Mouse (Mus musculus) gastrocnemius, postnatal 14 days (tissue): ENCODE measurements around the gene Olfr459. TPM values are rescaled to one million over a fixed set of nuclear protein-coding genes. Genes with fewer than 3 reads are reported as not detected.

Experiments used
- DNase-seq: peaks from one replicate; pipeline ENCODE4 v3.0.0; 2021; ENCODE audit warnings: mixed read lengths
- intact Hi-C: fragments of 180-260 bp; cut with DNase I; formaldehyde crosslinking; loops from one replicate; pipeline ENCODE4 v1.15.1; 2025; ENCODE audit warnings: low total_unique reads
- long read RNA-seq, 2 experiments: library from polyadenylated mRNA; stranded (forward); transcript quantifications; one replicate each; pipeline ENCODE4 v2.0.0; 2021
- total RNA-seq, 2 experiments: library from RNA; stranded (reverse); gene quantifications; 2 replicates each; pipeline ENCODE4 v1.2.3; 2021

Olfr459 gene
- not detected for total RNA-seq
- long read RNA-seq, experiment 1, result 0 reads
- long read RNA-seq, experiment 2, result 0 reads

DNA sequence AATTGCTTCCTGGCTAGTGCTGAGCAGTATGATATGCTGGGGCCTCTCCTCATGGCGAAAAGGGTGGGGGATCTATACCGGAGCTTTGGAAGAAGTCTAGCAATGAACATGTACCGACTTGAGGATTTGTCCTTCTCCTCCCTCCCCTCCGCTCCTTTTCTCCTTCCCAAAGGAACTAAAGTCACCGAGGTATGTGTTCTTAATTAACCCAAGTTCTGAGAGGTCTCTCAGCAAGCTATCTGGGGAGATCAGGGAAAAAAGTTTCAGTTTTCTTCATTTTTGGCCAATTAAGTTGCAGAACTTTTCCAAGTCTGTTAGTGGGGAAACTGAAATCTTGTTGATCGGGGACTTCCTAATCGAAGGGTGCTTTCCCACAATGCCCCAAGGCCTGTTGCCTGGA is at the start of gene Olfr459:
Olfr459 (minus strand) TSS at position 101 of the 400 bp plus-strand sequence.
- DNase-seq, result no peak
- intact Hi-C loops, result no loop called here

DNA sequence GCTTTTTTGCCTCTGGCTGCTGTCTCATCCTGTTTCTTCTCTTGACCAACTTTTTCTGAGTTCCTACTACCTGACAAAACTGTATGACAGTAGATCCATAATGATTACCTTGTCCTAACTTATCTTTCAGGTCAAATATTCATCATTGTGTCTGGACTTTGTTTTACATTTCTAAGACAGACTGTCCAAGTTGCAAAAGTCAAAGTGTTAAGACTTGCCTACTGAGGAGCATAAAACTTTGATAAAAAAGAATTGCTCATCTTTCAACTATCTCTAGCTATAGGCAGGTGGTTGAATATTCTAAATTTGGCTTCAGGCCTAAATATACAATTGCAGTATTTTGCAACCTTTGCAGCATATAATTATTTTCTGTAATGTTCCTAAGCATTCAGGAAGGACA is 49.1 kb upstream of the Olfr459 start:
- intact Hi-C loops, result no loop called here
- DNase-seq, result no peak

DNA sequence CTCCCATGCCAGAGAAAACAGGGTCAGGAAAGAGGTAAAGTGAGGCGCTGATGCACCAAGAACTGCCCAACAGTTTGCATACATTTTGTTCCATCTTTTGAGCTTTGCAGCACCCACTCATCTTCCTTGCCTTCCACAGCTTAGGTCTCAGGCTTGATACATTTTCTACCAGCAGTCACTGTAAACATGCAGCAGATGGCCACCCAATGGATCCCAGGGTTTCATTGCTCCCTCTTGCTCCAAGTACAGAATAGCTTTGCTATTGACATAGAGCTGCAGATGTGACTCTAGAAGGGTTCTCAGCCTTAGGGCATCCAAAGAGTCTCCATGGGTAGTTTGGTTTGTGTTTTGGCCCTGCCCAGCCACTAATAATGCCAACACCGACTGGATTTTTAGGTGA is 11.7 kb upstream of the Olfr459 start:
- intact Hi-C loops, result no loop called here
- DNase-seq, result no peak

DNA sequence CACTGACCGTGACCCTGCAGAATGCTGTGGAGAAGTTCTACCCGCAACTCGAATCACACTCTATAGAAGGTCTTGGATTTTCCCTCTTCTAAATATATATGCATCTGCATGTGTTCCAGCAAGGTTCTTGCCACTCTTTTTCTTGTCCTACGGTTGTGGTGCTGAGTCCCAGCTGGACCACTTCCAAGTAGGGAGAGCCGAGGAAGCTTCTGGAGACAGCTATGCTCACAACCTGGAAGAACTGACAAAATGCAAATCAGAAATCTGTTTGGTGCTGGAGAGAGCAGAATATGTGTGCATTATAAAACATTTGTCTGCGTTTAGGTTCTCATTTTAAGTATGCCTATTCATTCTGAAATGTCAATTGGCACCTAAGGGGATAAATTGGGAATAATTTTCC is 744 bp upstream of the Olfr459 start:
- no peak for DNase-seq
- intact Hi-C loops, result no loop called here

DNA sequence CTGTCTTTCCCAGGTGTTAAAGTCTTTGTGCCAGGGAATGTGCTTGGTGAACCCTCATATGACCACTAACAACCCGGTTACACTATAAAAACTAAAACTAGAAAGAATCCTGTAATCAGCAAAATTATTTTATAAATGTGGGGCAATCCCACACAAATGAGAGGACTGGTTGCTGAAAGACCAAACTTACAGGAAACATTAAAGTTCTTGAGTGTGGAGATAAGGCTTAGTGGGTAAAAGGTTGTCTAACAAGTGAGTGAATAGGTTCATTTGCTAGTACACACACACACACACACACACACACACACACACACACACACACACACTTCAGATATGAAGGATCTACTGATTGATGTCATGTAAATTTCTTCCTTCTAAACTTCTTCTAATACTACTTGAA is 5.1 kb downstream of the Olfr459 start:
- no peak for DNase-seq
- intact Hi-C loops, result no loop called here

DNA sequence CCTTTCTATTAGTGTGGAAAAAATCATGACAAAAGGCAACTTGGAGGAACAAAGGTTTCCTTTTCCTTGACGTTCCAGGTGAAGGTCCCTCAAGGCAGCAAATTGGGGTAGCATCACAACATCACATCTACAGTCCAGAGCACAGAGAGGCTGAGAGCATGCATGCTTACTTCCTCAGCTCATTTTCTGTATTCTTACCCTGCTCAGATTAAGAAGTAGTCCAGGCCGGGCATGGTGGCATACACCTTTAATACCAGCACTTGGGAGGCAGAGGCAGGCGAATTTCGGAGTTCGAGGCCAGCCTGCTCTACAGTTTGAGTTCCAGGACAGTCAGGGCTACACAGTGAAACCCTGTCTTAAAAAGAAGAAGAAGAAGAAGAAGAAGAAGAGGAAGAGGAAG is 10.7 kb downstream of the Olfr459 start:
- intact Hi-C loops, result loop anchor here (5.0 kb wide), 1 partner anchor 818 kb away; no protein-coding TSS in a partner anchor
- no peak for DNase-seq

DNA sequence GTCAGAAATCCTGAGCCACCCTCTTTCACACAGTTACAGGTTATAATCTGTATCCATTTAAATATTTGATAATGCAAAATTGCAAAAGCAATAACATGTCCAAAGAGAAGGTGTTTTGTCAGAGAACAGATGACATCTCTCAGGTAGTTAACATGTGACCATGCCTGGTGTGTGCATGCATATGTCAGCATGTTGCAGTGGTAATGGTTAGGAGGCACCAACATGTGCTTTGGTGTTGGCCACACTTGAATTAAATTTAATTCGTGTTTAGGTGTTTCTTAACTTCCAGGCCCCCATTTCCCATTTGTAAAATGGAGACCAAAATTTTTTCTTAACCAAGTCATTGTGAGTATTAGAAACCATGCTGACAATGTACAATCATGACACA is 12.6 kb downstream of the Olfr459 start:
- DNase-seq, result no peak
- intact Hi-C loops, result loop anchor here (5.0 kb wide), 1 partner anchor 820 kb away; no protein-coding TSS in a partner anchor

DNA sequence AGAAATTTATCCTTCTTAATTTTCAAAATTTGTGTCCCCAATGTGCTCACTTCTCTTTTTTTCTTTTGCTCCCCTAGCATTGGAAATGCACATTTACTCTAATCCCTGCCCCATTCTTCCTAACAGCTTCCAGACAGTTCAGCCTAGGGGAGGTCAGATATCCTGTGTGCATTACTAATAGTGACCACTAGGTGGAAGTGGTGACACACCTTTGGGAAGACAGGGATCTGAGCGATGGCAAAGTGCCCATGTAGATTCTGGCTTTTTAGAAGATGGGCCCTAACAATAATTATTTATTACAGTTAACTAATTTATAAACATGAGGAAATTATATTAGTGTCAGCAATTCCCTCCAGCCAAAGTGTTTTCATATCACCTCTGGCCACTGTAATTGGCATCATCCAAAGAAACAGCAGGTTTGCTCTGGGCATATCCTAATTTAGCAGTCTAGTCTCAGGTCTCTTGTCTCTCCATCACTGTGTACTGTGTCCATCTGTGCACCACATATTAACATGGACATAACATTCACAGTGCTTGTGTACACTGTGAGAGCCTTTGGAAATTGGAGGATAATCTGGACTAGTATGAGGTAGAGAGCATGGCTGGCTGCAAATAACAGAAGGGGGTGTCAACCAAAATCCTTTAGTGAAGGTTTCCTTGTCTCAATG is 13.1 kb downstream of the Olfr459 start:
- DNase-seq, result peak; percentile 12
- intact Hi-C loops, result loop anchor here (5.0 kb wide), 1 partner anchor 820 kb away; no protein-coding TSS in a partner anchor

DNA sequence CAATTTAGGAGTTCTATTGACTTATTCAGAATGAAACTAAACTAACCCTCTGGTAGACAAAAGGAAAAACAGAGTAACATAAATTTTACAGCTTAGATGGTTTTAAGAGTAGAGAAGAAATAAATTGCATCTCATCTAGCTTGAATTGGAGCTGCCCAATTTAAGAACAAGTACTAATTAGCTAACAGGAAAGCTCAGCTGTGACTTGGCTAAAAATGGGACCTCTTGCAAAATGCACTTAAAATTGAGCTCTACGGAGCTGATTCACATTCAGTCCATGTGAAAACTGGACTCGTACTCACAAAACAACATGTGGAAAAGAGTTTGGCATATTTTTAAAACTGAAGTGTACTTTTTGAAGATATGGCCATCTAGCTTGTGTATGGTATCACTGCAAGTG is 15.4 kb downstream of the Olfr459 start:
- intact Hi-C loops, result loop anchor here (5.0 kb wide), 1 partner anchor 823 kb away; no protein-coding TSS in a partner anchor
- DNase-seq, result no peak

DNA sequence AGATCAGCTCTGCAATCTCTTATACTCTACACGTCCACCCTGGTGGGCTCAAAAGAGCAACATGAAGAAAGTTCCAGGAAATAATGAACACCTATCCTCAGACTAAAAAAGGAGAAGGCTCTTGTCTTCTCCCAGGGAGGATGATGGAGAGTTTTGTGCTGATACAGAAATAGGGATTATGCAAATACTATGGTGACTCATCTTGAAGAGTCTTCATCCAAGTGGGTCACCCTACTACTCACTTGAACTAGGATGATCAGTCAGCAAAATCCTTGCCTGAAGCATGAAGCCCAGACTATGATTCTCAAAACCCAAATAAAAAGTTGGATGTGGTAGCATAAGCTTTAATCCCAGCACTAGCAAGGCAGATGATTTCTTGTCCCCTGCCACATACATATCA is 16.6 kb downstream of the Olfr459 start:
- intact Hi-C loops, result no loop called here
- no peak for DNase-seq

DNA sequence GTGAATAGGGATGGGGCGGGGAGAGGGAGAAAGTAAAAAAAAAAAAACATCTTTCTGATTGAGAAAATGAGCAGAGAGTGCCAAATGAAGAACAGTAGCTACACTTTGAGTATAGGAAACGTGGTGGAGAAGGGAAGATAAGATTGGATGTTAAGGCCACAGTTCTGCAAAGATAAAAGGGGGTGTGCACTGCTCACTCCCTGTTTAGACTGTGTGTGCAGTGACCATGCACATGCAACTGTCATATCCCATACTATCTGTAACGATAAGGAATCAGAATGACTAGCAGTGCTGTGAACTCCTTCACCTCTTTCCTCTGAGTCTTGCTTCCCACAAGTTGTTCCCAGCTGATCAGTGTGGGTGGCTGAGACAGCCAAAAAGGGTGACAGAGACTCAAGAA is 17.8 kb downstream of the Olfr459 start:
- DNase-seq, result no peak

DNA sequence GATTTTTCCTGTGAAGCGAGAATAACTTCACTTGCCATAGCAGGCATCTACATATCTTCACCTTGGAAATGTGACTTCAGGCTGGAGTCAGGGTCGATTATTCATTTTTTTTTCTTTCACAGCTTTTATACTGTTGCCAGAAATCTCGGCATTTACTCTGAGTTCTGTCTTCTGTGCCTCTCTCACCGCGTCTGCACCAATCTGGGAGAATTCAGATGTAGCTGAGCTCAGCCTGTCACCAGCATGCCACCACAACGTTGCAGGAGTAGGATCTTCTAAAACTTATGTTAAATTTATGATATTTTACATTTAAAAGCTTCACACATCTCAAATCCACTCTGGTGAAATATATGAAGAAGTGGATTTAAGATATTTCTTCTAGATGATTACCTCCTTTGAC is 20.4 kb downstream of the Olfr459 start:
- no peak for DNase-seq
- intact Hi-C loops, result no loop called here

More for the DNA sequence above, 17.8 kb downstream of the Olfr459 start:
- intact Hi-C loops, result no loop called here

DNA sequence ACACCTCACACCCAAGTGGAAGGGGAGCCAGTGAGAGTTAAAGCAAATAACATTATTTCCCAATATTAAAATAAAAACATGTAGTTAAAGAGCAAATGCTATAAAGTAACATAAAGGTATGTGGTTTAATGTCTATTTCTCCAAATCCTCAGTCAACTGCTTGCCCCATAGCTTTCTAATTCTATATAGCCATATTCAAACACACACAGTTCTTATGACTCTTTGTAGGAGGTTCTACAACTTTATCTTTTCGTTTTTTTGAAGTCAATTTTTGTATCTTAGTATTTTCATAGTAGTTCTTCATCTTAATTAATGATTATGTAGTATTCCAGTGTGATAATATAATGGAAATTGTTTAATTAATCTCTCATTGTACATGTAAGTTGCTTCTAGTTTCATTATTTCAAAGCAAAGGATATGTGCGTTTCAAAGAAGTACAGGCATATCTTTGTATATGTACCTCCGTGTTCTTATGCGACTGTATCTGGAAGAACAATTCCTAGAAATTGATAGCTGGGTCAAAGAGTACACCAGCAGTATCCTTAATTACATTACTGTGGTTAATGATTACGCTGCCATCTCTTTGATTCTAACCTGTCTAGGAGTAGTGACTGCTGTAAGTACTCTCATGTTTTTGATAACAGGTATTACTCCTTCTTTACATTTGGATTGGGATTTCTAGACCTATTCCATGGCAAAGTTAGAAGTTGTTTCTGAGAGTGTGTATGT is 30.1 kb downstream of the Olfr459 start:
- intact Hi-C loops, result no loop called here
- DNase-seq, result no peak

DNA sequence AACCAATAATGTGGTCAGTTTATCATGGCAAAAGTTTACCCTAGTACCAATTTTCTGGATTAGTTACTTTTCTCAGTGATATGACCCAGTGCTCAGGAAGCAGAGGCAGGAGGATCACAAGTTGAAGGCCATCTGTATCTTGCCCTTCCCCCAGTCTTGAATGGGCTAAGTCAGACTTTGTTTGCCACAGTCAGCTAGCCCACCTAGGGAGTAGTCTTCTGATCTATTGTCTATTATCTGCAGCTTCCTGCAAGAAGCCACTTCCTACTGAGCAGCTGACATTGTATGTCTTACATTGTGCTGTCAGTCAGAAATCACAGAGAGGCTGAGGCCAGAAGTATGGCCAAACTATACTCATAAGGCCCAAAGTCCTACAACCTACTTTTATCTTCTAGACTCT is 33.9 kb downstream of the Olfr459 start:
- DNase-seq, result no peak
- intact Hi-C loops, result no loop called here

DNA sequence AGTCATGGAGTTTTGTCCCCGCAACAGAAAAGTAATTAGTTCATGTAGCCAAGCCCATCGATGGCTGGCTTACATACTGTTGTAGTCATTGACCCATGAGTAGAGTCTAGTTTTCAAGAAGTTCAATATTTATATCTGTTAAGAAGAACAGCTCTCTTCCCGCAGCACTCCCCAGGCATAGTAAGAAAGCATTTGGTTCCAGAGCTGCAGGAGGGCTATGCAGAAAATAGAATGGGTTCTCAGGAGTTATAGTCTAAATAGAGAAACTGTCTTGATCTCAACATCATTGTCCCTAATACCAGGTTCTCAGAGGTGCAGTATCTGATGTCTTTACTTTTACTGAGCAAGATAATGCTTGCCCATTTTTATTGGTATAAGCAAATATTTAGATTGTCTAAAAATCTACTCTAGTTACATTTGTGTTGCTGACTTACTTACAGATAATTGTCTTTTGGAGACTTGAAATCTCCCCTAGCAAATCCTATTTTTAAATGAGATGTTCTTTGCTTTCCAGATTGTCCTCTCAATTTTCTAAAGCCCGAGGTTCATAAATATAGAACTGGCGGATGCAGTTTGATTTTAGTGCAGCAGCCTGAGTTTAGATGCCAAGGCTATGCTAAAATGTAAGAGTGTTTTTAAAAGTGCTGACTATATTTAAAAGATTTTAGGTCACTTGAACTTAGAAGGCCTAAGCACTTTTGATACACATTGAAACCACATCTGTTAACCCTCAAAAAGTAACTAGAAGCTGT is 40.1 kb downstream of the Olfr459 start:
- no peak for DNase-seq
- intact Hi-C loops, result no loop called here

DNA sequence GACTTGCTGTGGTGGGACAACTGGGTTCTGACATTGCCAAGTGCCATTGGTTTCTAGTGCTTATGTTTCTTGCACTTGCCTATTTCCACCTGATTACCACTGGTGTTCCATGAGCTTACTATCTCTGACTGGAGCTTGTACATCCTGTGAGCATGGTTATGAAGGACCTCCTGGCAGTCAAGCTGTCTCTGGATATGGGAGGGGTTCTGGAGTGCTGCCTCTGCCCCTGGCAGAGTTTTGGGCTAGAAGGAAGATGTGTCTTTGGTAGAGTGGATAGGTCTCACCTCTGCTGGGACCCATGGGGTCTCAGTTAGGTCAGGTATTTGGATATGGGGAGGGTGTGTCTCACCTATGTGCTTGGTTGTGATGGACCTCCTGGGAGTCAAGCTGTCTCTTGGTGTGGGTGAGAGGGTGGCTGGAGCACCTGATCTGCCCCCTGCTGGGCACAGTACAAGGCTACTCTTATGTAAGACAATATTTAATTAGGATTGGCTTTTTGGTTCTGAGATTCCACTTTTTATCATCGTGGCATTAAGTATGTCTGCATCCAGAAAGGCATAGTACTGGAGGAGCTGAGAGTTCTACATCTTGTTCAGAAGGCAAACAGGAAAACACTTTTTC is 46.9 kb downstream of the Olfr459 start:
- intact Hi-C loops, result no loop called here
- no peak for DNase-seq

DNA sequence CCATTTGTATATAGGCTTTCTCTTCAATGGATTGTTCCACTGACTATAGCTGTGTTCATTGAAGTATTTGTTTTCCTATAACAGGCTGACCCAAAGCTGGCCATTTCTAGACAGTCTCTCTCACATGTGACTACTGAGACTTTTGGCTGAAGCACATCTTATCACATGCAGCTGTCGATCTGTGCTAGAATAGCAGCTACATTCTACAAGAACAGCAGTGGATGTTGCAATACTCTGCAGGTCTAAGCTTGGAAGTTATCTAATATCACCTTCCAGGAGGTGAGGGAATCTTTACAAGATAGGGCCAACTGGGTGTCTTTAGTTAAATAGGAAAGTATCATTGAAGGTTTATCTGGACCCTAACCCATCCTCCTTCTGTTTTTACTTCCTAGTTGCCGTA is 53.5 kb downstream of the Olfr459 start:
- intact Hi-C loops, result no loop called here
- no peak for DNase-seq
